Mouse (Mus musculus): Measurements from ENCODE around the gene 1520401A03Rik. TPM values are rescaled to one million over a fixed set of nuclear protein-coding genes. Genes with fewer than 3 reads are reported as not detected.
"Not testable (repeated sequence)": the region's sequence is repeated elsewhere in the genome, so short reads cannot be mapped to it uniquely, and the experiment has no call there.

The 1520401A03Rik gene
- not detected in 3 replicates for total RNA-seq (2017)

- ATAC-seq (replicated peaks; ENCODE audit: insufficient number of reproducible peaks, low FRiP score, low TSS enrichment, poor library complexity, severe bottlenecking) = no peak
Observed at GRCm38 (mm10) chr17:23722376-23723125, at the start of gene 1520401A03Rik. Gene 1520401A03Rik, minus strand, starts transcription at chr17:23722783.

GRCm38 (mm10) chr17:23772219-23772556 lies 49.6 kb upstream of the 1520401A03Rik start:
- not testable (repeated sequence) for ATAC-seq (replicated peaks; ENCODE audit: insufficient number of reproducible peaks, low FRiP score, low TSS enrichment, poor library complexity, severe bottlenecking)

- peak; percentile 97 for ATAC-seq (replicated peaks; ENCODE audit: insufficient number of reproducible peaks, low FRiP score, low TSS enrichment, poor library complexity, severe bottlenecking)
Observed at GRCm38 (mm10) chr17:23771284-23772218, 49.0 kb upstream of the 1520401A03Rik start, which contains the start of gene Flywch1. Gene Flywch1, minus strand, starts transcription at chr17:23771602.

- no peak for ATAC-seq (replicated peaks; ENCODE audit: insufficient number of reproducible peaks, low FRiP score, low TSS enrichment, poor library complexity, severe bottlenecking)
Observed at GRCm38 (mm10) chr17:23770896-23771283, 48.3 kb upstream of the 1520401A03Rik start.

GRCm38 (mm10) chr17:23770493-23770892 lies 47.9 kb upstream of the 1520401A03Rik start:
- ATAC-seq (replicated peaks; ENCODE audit: insufficient number of reproducible peaks, low FRiP score, low TSS enrichment, poor library complexity, severe bottlenecking) = no peak

- ATAC-seq (replicated peaks; ENCODE audit: insufficient number of reproducible peaks, low FRiP score, low TSS enrichment, poor library complexity, severe bottlenecking) = no peak
Observed at GRCm38 (mm10) chr17:23762976-23763375, 40.4 kb upstream of the 1520401A03Rik start.

GRCm38 (mm10) chr17:23761155-23761554 lies 38.6 kb upstream of the 1520401A03Rik start:
- ATAC-seq (replicated peaks; ENCODE audit: insufficient number of reproducible peaks, low FRiP score, low TSS enrichment, poor library complexity, severe bottlenecking) = no peak

- ATAC-seq (replicated peaks; ENCODE audit: insufficient number of reproducible peaks, low FRiP score, low TSS enrichment, poor library complexity, severe bottlenecking) = no peak
Observed at GRCm38 (mm10) chr17:23760231-23760630, 37.6 kb upstream of the 1520401A03Rik start.

GRCm38 (mm10) chr17:23758801-23759200 lies 36.2 kb upstream of the 1520401A03Rik start:
- ATAC-seq (replicated peaks; ENCODE audit: insufficient number of reproducible peaks, low FRiP score, low TSS enrichment, poor library complexity, severe bottlenecking) = no peak

GRCm38 (mm10) chr17:23757581-23757980 lies 35.0 kb upstream of the 1520401A03Rik start:
- no peak for ATAC-seq (replicated peaks; ENCODE audit: insufficient number of reproducible peaks, low FRiP score, low TSS enrichment, poor library complexity, severe bottlenecking)

- no peak for ATAC-seq (replicated peaks; ENCODE audit: insufficient number of reproducible peaks, low FRiP score, low TSS enrichment, poor library complexity, severe bottlenecking)
Observed at GRCm38 (mm10) chr17:23755689-23756088, 33.1 kb upstream of the 1520401A03Rik start.

GRCm38 (mm10) chr17:23749400-23750191 lies 27.0 kb upstream of the 1520401A03Rik start:
- ATAC-seq (replicated peaks; ENCODE audit: insufficient number of reproducible peaks, low FRiP score, low TSS enrichment, poor library complexity, severe bottlenecking) = no peak

GRCm38 (mm10) chr17:23748631-23749391 lies 26.2 kb upstream of the 1520401A03Rik start:
- ATAC-seq (replicated peaks; ENCODE audit: insufficient number of reproducible peaks, low FRiP score, low TSS enrichment, poor library complexity, severe bottlenecking) = peak; percentile 11; the same call in 1 of the 2 replicates

GRCm38 (mm10) chr17:23748026-23748425 lies 25.4 kb upstream of the 1520401A03Rik start:
- peak; percentile 20; the same call in 1 of the 2 replicates for ATAC-seq (replicated peaks; ENCODE audit: insufficient number of reproducible peaks, low FRiP score, low TSS enrichment, poor library complexity, severe bottlenecking)

- ATAC-seq (replicated peaks; ENCODE audit: insufficient number of reproducible peaks, low FRiP score, low TSS enrichment, poor library complexity, severe bottlenecking) = no peak
Observed at GRCm38 (mm10) chr17:23747471-23747870, 24.9 kb upstream of the 1520401A03Rik start.

GRCm38 (mm10) chr17:23746767-23747166 lies 24.2 kb upstream of the 1520401A03Rik start:
- 0 out of 2 replicates have a peak, but pooled peaks have one; percentile 7 for ATAC-seq (replicated peaks; ENCODE audit: insufficient number of reproducible peaks, low FRiP score, low TSS enrichment, poor library complexity, severe bottlenecking)

GRCm38 (mm10) chr17:23746311-23746710 lies 23.7 kb upstream of the 1520401A03Rik start:
- no peak for ATAC-seq (replicated peaks; ENCODE audit: insufficient number of reproducible peaks, low FRiP score, low TSS enrichment, poor library complexity, severe bottlenecking)
